Mouse (Mus musculus) fat pad, adult 2 months (tissue): Measurements from ENCODE around the gene Fgd1.

Experiments
- DNase-seq: peaks from one replicate; pipeline ENCODE4 v3.0.0-alpha.2; 2011; ENCODE audit warnings: low read depth, low spot score; ENCODE audit errors: extremely low read depth

Gene Fgd1

GRCm38 (mm10) chrX:151045850-151046249, at the start of gene Fgd1:
TSS of gene Fgd1 (plus strand) at chrX:151046150.
- no peak for DNase-seq

GRCm38 (mm10) chrX:150996775-150997174, 49.2 kb upstream of the Fgd1 start:
- no peak for DNase-seq

- peak; percentile 18 for DNase-seq
Measured at GRCm38 (mm10) chrX:151016938-151017877, 28.7 kb upstream of the Fgd1 start, which contains the start of gene Gnl3l. TSS of gene Gnl3l (minus strand) at chrX:151017322.

GRCm38 (mm10) chrX:151017897-151018296, 28.1 kb upstream of the Fgd1 start:
- no peak for DNase-seq

- no peak for DNase-seq
Measured at GRCm38 (mm10) chrX:151018798-151019197, 27.2 kb upstream of the Fgd1 start.

GRCm38 (mm10) chrX:151031400-151031799, 14.6 kb upstream of the Fgd1 start:
- no peak for DNase-seq

GRCm38 (mm10) chrX:151041223-151041622, 4.7 kb upstream of the Fgd1 start:
- no peak for DNase-seq

- DNase-seq: no peak
Measured at GRCm38 (mm10) chrX:151046321-151046720, 371 bp downstream of the Fgd1 start.

- no peak for DNase-seq
Measured at GRCm38 (mm10) chrX:151046777-151047430, 954 bp downstream of the Fgd1 start.

- DNase-seq: no peak
Measured at GRCm38 (mm10) chrX:151047431-151048058, 1.6 kb downstream of the Fgd1 start.

- DNase-seq: no peak
Measured at GRCm38 (mm10) chrX:151049661-151050215, 3.8 kb downstream of the Fgd1 start.

- no peak for DNase-seq
Measured at GRCm38 (mm10) chrX:151050337-151050736, 4.4 kb downstream of the Fgd1 start.

GRCm38 (mm10) chrX:151054489-151054888, 8.5 kb downstream of the Fgd1 start:
- no peak for DNase-seq

GRCm38 (mm10) chrX:151055559-151055958, 9.6 kb downstream of the Fgd1 start:
- DNase-seq: no peak

GRCm38 (mm10) chrX:151059346-151059745, 13.4 kb downstream of the Fgd1 start:
- DNase-seq: no peak

GRCm38 (mm10) chrX:151061615-151062299, 15.8 kb downstream of the Fgd1 start:
- no peak for DNase-seq

- no peak for DNase-seq
Measured at GRCm38 (mm10) chrX:151066071-151066666, 20.2 kb downstream of the Fgd1 start.

GRCm38 (mm10) chrX:151067876-151068275, 21.9 kb downstream of the Fgd1 start:
- no peak for DNase-seq

GRCm38 (mm10) chrX:151076007-151076406, 30.1 kb downstream of the Fgd1 start:
- no peak for DNase-seq

GRCm38 (mm10) chrX:151076941-151077485, 31.1 kb downstream of the Fgd1 start:
- peak; percentile 10 for DNase-seq
